Mouse (Mus musculus) brain, adult 2 months (tissue): ENCODE data around the gene Igfbp5.

Source experiments
- DNase-seq: peaks from one replicate; pipeline ENCODE4 v3.0.0; 2011; ENCODE audit warnings: low read depth, low spot score

Igfbp5 gene

GRCm38 (mm10) chr1:72842666-72843459 is 31.8 kb downstream of the Igfbp5 start:
- DNase-seq, result no peak

GRCm38 (mm10) chr1:72839791-72840190 is 34.9 kb downstream of the Igfbp5 start:
- DNase-seq, result no peak

- no peak for DNase-seq
These were observed 35.3 kb downstream of the Igfbp5 start for GRCm38 (mm10) chr1:72839356-72839755.

- no peak for DNase-seq
These were observed 41.1 kb downstream of the Igfbp5 start for GRCm38 (mm10) chr1:72833563-72833962.

DNA sequence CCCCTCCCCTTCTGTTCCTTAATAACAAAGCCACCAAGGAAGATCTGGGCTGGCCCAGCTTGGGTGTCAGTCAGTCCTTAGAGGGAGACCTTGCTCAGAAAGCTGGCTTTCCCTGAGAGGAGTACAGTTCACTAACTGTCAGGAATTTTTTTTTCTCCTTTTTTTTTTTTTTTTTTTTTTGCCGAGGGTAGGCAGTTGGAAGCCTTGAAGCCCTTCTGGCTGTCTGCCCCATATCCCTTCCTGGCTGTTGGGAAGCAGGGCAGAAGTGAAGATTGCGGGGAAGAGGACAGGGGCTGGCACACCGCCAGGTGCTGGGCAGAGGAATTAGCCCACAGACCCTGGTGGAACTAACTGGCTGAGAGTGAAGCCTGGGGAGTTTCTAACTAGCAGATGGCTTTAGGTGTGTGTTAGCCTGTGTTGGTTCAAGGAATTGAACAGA is 42.0 kb downstream of the Igfbp5 start:
- DNase-seq, result no peak

GRCm38 (mm10) chr1:72830485-72830884 is 44.2 kb downstream of the Igfbp5 start:
- DNase-seq, result no peak

- no peak for DNase-seq
These were observed 45.8 kb downstream of the Igfbp5 start for GRCm38 (mm10) chr1:72828843-72829242.

- DNase-seq, result no peak
These were observed 47.0 kb downstream of the Igfbp5 start for GRCm38 (mm10) chr1:72827411-72828315.

- DNase-seq, result no peak
These were observed 47.8 kb downstream of the Igfbp5 start for GRCm38 (mm10) chr1:72826931-72827330.

- DNase-seq, result no peak
These were observed 48.2 kb downstream of the Igfbp5 start for GRCm38 (mm10) chr1:72826446-72826845.

DNA sequence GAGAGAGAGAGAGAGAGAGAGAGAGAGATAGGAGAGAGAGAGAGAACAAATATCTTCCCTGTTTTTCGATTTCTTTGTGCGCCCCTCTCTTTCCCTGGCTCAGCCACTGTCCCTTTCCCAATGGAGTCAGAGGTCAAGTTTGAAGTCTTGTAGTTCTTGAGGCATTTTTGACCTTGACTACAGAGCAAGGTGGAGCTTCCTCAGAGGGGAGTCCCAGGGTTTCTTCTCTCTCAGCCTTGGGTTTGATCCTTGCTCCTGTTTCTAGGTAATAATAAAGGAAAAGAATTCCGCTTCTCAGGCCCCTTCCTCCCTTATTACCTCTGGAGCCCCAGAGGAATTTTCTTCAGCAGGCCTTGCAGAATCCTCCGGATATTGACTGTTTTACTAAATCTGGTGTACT is 48.8 kb downstream of the Igfbp5 start:
- no peak for DNase-seq

DNA sequence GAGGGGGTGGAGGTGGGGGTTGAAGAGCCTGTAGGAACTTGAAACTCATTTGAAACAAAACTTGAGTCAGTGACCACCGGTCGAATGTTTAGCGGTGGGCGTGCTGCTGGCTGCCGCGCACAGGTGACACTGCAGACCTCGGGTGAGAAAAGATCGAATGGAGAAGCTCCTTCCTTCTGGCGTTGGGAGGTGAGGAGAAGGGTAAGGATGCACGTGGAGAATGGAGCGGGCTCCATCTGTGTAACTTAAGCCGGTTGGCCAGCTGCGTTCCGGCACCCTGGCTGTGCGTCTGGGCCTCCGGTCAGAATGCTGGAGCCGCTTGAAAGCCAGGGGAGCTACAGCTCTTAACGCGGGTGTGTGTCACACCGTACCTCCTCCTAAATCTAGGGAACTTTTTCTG is 49.4 kb downstream of the Igfbp5 start:
- DNase-seq, result no peak

DNA sequence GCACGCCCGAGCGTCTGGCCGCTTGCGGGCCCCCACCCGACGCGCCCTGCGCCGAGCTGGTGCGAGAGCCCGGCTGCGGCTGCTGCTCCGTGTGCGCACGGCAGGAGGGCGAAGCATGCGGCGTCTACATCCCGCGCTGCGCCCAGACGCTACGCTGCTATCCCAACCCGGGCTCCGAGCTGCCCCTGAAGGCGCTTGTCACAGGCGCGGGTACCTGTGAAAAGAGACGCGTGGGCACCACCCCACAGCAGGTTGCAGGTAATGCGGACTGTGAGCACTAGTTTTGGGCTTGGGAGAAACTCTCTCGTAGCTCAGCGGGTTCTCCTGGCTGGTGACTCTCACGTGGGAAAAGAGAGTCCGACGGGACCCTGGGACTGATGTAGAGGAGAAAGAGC is 50.0 kb downstream of the Igfbp5 start:
- DNase-seq, result no peak

- peak; percentile 50 for DNase-seq
These were observed 50.7 kb downstream of the Igfbp5 start, which contains the start of gene Igfbp2 for GRCm38 (mm10) chr1:72823751-72824706. Gene Igfbp2 (plus strand): TSS chr1:72824503.

GRCm38 (mm10) chr1:72822893-72823292 is 51.8 kb downstream of the Igfbp5 start:
- no peak for DNase-seq

- DNase-seq, result no peak
These were observed 54.7 kb downstream of the Igfbp5 start for GRCm38 (mm10) chr1:72819995-72820394.

- no peak for DNase-seq
These were observed 59.1 kb downstream of the Igfbp5 start for GRCm38 (mm10) chr1:72815616-72816015.

DNA sequence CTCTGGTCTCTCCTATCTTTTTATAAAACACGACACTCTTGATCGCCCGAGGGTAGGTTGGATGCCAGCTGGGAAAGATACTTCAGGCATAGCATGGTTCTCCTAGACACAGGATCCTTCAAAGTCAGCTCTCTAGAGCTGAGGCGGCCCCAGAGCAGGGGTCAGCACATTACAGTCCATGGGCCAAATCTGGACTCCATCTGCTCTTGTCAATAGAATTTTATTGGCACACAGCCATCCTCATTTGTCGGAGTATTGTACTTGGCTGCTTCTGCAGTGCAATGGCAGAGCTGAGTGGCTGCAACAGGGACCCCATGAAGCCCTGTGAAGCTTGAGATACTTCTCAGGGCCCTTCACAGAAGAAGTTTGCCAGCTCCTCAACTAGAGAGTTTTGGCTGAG is 59.5 kb downstream of the Igfbp5 start:
- DNase-seq, result no peak

DNA sequence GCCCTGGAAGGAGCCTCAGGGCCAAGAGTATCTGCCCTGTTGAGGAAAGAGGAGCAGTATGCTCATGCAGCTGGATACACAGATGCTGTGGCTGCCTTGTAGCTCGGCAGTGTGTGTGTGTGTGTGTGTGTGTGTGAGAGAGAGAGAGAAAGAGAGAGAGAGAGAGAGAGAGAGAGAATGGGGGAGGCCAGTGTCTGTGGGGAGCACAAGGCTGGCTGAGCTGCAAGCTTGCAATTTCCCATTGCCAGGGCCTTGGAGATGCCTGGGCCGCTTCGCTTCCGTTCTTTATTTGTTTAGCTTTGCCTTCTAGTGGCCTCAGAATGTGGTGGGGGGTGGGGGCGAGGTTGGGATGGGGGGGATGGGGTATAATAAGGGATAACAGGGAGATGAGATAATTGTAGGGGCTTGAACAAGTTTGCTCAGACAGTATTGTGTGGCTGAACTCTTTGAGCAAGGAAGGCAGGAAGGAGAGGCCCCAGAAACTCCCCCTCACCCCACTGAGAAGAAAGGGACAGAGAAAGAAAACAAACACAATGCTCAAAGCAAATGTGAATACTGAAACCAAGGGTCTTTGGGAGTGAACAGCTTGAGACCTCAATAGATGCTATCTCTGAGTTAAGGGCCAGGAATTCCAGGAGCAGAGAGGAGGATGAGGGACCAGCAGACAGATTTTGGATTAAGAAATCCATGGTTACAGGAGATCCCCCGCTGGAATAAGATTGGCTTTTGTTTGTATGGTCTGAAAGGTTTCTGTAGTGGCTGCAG is 60.9 kb downstream of the Igfbp5 start:
- DNase-seq, result no peak

DNA sequence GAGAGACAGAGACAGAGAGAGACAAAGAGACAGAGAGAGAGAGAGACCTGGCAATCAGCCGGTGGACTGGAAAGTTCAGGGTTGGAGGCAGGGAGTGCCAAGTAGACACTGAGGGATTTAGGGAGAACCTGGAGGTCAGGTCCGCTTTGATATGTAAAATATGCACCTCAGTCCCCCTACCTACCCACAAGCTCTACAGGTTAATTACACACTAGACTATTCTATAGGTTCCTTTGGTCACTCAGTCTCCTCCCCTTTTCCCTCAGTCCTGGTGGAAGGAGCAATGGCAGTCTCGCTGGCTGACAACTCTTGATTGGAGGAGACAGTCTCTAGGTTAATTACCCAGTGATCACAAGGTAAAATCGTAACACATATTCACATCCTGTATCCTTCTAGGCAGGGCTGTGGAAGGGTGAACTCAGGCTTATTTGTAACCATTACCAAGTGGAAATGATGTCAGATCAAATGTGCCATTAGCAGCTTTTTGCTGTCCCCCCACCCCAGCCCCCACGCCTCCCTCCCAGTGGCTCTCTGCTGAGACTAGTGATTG is 61.5 kb downstream of the Igfbp5 start:
- no peak for DNase-seq
